Mouse (Mus musculus) stomach, embryonic 14.5 days (tissue): ENCODE measurements at regions not wholly inside any gene's neighbourhood (a gene's known extent, or its start where the extent isn't known, plus 50 kb on each side); places are given as distances from the start of the nearest gene placed in this dataset.

ENCODE experiments used
- ATAC-seq: fragments of 200-750 bp; cut with Nextera tagmentation; 2 replicates; pipeline ENCODE4 v1.8.0; 2017; ENCODE audit warnings: low read depth, moderate TSS enrichment; ENCODE audit not compliant: insufficient number of reproducible peaks, insufficient read depth, low FRiP score
- H3K27ac ChIP-seq: fragments of 300-500 bp; sonication (generic); 2 replicates; pipeline ENCODE4 v1.5.1; 2014; ENCODE audit warnings: mild to moderate bottlenecking, low read length, moderate library complexity, mixed read lengths
- H3K27me3 ChIP-seq: fragments of 300-500 bp; sonication (generic); 2 replicates; pipeline ENCODE4 v1.6.1; 2014; ENCODE audit warnings: low read length, control low read depth, mixed read lengths; ENCODE audit not compliant: control insufficient read depth, insufficient read depth
- H3K36me3 ChIP-seq: fragments of 300-500 bp; sonication (generic); 2 replicates; pipeline ENCODE4 v1.6.1; 2014; ENCODE audit warnings: mild to moderate bottlenecking, control low read depth, low read length, moderate library complexity, mixed read lengths; ENCODE audit not compliant: control insufficient read depth, insufficient read depth
- H3K4me1 ChIP-seq: fragments of 300-500 bp; sonication (generic); 2 replicates; pipeline ENCODE4 v1.6.1; 2014; ENCODE audit warnings: low read length, control low read depth, mixed read lengths; ENCODE audit not compliant: control insufficient read depth, insufficient read depth
- H3K4me2 ChIP-seq: fragments of 300-500 bp; sonication (generic); replicated peaks from 2 replicates; pipeline ENCODE4 v1.6.1; 2014; ENCODE audit warnings: low read depth, low read length, control low read depth
- H3K4me3 ChIP-seq: fragments of 300-500 bp; sonication (generic); 2 replicates; pipeline ENCODE4 v1.5.1; 2014; ENCODE audit warnings: low read depth, low read length, control low read depth
- H3K9ac ChIP-seq: fragments of 300-500 bp; sonication (generic); replicated peaks from 2 replicates; pipeline ENCODE4 v1.6.1; 2014; ENCODE audit warnings: low read depth, mild to moderate bottlenecking, control low read depth, low read length, moderate library complexity, mixed read lengths
- H3K9me3 ChIP-seq: fragments of 300-500 bp; sonication (generic); 2 replicates; pipeline ENCODE4 v1.6.1; 2016; ENCODE audit warnings: low read depth, low read length, control low read depth; ENCODE audit not compliant: control insufficient read depth
- WGBS: fragments of 180-500 bp; shearing (Covaris S2); extraction: QIAGEN DNeasy Blood & Tissue Kit; methylation state at CpG from one replicate; pipeline ENCODE4 v1.1.7; 2014; 5-methylcytosine and 5-hydroxymethylcytosine counted together

DNA sequence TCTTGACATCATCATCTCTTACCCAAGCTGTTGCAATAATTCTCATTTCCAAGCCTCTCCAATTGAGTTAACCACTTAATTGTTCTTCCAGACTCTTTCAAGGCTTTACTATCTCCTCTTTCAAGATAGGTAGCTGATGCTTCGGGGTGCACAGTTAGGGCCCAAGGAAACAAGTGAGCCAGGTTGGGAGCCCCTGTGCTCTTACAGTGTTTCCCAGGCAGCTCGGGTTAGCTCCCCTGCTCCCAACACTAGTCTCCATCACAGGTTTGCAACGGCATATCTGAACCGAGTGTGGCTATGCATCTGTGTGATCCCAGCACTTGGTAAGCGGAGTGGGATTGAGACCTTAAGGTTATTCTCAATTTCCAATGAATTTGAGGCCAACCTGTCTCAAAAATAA lies 68.6 kb upstream of the Usp24 start:
- Histone ChIP-seq H3K9me3 (no peaks in the 10 kb centered on the region), H3K4me3 (no peak overlapping the region), H3K4me2 (no peak overlapping the region), H3K36me3 (no peaks in the 10 kb centered on the region), H3K4me1 (no peaks in the 10 kb centered on the region), H3K9ac (no peak overlapping the region), H3K27me3 (no peaks in the 10 kb centered on the region), H3K27ac (no peak overlapping the region)
- WGBS: 96% methylated on average over 5 of the region's 5 CpGs
- no peak for ATAC-seq

DNA sequence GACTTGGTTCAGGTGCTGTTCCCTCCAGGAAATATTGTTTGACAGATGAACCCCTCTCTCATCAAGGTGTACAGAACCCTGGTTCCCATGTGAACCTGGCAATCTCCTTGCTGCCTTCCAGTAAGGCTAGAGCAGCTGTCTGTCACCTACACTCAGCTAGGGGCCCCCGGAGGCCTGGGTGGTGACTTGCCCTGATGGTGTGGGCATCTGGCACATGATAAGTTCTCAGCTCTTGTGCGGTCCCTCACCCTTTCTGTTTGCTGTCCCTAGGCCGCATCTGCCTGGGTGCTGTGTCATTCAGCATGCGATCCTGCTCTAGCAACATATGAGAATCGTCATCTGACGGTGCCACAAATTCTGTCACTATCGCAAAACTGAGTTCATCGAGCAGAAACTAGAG lies 67.7 kb upstream of the Usp24 start:
- Histone ChIP-seq H3K4me2 (no peak overlapping the region), H3K4me1 (no peaks in the 10 kb centered on the region), H3K27me3 (no peaks in the 10 kb centered on the region), H3K36me3 (no peaks in the 10 kb centered on the region), H3K4me3 (no peak overlapping the region), H3K9me3 (no peaks in the 10 kb centered on the region), H3K27ac (no peak overlapping the region), H3K9ac (no peak overlapping the region)
- WGBS: 94% methylated on average over 8 of the region's 8 CpGs
- peak; percentile 82; the same call in 1 of the 2 replicates for ATAC-seq

DNA sequence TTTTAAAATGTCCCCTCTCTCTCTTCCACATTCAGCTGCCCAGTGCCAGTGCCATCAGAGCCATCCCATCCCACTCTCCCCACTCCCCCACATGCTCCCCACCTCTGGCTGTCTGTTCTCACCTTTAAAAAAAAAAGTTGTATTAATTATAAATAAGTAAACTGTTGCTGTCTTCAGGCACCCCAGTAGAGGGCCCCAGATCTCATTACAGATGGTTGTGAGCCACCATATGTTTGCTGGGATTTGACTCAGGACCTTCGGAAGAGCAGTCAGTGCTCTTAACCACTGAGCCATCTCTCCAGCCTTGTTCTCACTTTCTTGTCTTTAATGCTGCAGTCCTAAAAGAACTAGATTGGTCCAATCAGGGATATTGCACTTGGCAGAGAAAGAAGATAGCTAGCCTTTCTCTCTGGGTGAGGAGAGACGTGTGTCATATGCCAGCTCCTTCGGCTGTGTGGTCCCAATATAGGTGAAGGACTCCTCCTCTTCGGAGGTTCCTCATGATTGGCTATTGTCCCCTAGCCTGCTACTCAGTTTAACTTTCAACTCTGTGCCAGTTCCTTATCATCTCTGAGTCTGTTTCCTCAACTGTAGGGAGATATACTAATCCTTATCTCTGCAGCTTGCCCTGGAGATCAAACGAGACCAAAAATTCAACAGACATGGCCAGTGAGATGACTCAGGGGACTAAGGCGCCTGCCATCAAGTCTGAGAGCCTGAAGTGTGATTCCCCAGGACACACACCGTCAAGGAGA lies 66.8 kb upstream of the Usp24 start:
- Histone ChIP-seq H3K9ac (no peak overlapping the region), H3K9me3 (no peaks in the 10 kb centered on the region), H3K36me3 (no peaks in the 10 kb centered on the region), H3K4me3 (no peak overlapping the region), H3K27me3 (no peaks in the 10 kb centered on the region), H3K4me1 (no peaks in the 10 kb centered on the region), H3K27ac (no peak overlapping the region), H3K4me2 (no peak overlapping the region)
- peak; percentile 42; the same call in 1 of the 2 replicates for ATAC-seq
- 67% methylated on average over 7 of the region's 7 CpGs for WGBS

DNA sequence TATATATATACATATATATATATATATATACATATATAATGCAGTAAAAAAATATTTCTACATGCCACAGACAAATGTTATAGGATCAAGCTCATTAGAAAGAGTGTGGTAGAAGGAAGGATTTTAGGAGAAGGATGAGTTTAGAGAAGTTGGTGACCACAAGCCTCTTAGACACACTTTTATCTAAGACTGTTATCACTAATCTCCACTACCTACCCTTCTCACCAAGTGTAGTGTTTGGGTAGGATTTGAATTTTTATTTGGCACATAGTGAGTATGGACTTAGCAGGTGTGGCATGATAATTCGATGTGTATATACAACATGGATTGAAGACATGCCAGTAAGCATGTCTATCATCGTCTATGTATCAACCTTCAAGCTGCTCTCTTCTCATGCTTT lies 66.0 kb upstream of the Usp24 start:
- Histone ChIP-seq H3K27ac (no peak overlapping the region), H3K27me3 (no peaks in the 10 kb centered on the region), H3K4me3 (no peak overlapping the region), H3K36me3 (no peaks in the 10 kb centered on the region), H3K4me1 (no peaks in the 10 kb centered on the region), H3K9me3 (no peaks in the 10 kb centered on the region), H3K9ac (no peak overlapping the region), H3K4me2 (no peak overlapping the region)
- WGBS: 94% methylated on average over 2 of the region's 2 CpGs
- ATAC-seq: no peak

DNA sequence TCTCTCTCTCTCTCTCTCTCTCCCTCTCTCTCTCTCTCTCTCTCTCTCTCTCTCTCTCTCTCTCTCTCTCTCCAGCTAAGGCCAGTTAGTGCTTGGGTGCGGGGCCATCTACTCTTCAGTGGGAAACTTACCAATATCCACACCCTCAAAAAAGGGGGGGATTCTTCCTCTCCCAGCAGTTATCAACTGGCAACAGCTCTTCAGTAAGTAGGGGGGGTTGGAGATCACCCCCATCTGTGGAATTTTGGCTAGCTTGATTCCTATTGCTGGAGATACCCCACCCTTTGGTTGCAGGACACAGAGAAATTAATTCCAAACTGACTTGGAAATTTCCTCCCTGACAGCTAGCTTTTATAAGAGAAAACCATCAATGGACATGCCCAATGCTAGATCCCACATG lies 64.6 kb upstream of the Usp24 start:
- no peak for ATAC-seq
- H3K27me3 ChIP-seq: no peaks in the 10 kb centered on the region
- no peak overlapping the region for H3K4me3 ChIP-seq
- H3K27ac ChIP-seq: no peak overlapping the region
- no peak overlapping the region for H3K4me2 ChIP-seq
- H3K9ac ChIP-seq: no peak overlapping the region
- H3K9me3 ChIP-seq: no peaks in the 10 kb centered on the region
- WGBS: 91% methylated on average over 1 of the region's 1 CpGs
- no peaks in the 10 kb centered on the region for H3K36me3 ChIP-seq
- H3K4me1 ChIP-seq: no peaks in the 10 kb centered on the region

DNA sequence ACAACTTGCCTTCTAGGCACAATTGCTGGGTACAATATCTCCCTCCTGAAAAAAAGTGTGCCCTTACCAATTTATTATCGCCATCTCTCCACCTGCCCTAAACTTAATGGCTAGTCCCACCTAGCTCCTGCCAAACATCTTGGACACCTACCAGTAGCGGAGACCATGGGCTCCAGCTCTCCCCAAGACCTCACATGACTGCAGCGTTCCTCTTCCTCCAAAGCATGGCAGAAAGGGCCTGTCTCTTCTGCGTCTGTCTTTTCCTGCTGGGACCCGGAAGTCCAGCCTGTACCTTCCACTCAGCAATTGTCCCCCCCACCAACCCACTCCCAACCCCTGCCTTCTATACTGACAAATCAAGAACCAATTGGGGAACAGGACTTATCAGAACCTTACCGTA lies 63.1 kb upstream of the Usp24 start:
- Histone ChIP-seq H3K4me1 (no peaks in the 10 kb centered on the region), H3K9ac (no peak overlapping the region), H3K36me3 (no peaks in the 10 kb centered on the region), H3K4me2 (no peak overlapping the region), H3K27ac (no peak overlapping the region), H3K4me3 (no peak overlapping the region), H3K9me3 (no peaks in the 10 kb centered on the region), H3K27me3 (no peaks in the 10 kb centered on the region)
- ATAC-seq: no peak
- WGBS: 94% methylated on average over 6 of the region's 6 CpGs

DNA sequence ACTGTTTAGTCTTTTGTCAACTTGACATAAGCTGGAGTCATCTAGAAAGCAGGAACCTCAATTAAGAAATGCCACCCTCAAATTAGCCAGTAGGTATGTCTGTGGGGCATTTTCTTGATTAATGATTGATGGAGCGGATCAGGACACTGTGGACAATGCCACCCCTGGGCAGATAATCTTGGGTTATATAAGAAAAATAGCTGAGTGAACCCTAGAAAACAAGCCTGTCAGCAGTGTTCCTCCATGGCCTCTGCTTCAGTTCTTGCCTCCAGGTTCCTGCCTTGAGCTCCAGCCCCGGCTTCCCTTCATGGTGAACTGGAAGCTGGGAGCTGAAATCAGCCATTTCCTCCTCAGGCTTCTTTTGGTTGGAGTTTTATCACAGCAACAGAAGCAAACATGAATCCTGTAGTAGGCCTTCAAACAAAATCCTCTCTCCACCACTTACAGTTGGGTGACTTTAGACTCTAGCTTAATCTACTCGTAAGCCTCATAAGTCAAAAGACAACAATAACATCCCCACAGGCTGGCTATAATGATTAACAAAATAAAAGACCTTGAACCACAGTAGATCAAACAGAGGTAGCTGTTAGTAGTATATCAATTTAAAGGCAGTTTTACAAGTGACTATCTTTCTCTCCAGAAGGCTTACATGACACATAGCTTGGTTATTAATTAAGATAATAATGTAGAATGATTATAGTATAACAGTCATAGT lies 61.1 kb upstream of the Usp24 start:
- 81% methylated on average over 3 of the region's 3 CpGs for WGBS
- H3K4me3 ChIP-seq: no peak overlapping the region
- H3K36me3 ChIP-seq: no peaks in the 10 kb centered on the region
- no peak for ATAC-seq
- no peaks in the 10 kb centered on the region for H3K4me1 ChIP-seq
- H3K9ac ChIP-seq: no peak overlapping the region
- no peaks in the 10 kb centered on the region for H3K9me3 ChIP-seq
- no peaks in the 10 kb centered on the region for H3K27me3 ChIP-seq
- H3K4me2 ChIP-seq: no peak overlapping the region
- H3K27ac ChIP-seq: no peak overlapping the region

DNA sequence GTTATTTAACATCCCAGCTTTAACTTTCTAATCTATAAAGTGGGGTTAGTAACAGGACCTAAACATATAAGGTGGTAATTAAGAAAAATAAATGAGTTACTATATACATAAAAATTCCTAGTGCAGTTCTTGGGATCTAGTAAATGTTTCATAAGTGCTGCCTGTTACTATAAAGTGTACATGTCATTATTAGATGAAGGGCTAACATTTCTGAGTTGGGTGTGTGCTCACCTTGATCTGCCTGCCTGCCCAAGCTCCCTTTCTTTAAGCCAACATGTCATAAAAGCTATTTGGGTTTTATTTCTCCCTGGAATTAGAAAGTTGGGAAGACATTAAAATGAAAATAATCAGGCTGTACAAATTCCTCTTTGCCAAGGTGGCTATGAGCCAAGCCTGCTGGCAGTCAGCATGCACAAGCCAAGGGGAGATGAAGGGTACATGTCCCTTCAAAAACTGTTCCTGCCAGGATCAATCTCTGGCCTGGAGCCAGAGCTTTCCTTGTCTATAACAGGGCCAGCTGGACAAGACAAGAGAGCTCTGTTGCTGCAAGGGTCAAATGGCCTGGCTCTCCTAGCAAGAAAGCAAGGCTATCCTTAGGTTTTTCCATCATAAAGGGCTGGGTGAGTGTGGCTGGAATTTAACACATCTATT lies 59.9 kb upstream of the Usp24 start:
- Histone ChIP-seq H3K4me3 (no peak overlapping the region), H3K9ac (no peak overlapping the region), H3K27ac (no peak overlapping the region), H3K4me1 (no peaks in the 10 kb centered on the region), H3K36me3 (no peaks in the 10 kb centered on the region), H3K27me3 (no peaks in the 10 kb centered on the region), H3K4me2 (no peak overlapping the region), H3K9me3 (no peaks in the 10 kb centered on the region)
- no peak for ATAC-seq
